Mouse (Mus musculus) heart, postnatal 0 days (tissue): ENCODE data around the gene Wdr93.

Source experiments
- CTCF ChIP-seq: IDR thresholded peaks from 2 replicates; pipeline ENCODE4 v1.5.1; 2016; ENCODE audit warnings: antibody characterized with exemption, control low read depth, low read depth
- EP300 ChIP-seq: IDR thresholded peaks from 2 replicates; pipeline ENCODE4 v1.6.1; 2016; ENCODE audit warnings: antibody characterized with exemption, low read depth

DNA sequence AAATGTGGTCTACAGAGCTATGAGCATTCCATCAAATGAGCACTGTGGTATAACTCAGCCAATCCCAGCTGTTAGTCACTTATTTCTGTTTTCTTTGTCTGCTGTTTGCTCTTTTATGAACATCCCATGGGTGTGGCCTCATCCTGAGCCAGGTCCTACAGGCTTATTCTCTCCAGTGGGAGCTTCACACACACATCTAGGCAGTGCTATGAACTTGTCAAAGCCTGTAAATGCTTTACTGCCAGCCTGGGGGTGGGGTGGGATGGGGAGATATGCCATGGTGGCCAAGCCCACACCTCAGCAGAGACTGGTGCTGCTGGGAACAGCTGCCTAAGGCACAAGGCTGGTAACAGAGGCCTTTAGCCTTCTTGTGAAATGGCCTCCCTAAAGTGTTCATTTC, 90.0 kb downstream of the Wdr93 start:
- TF ChIP-seq CTCF = no peak
- no peak for TF ChIP-seq EP300
